Mouse (Mus musculus) left cerebral cortex, adult 8-10 months (tissue): Measurements from ENCODE around the gene Dock2. TPM values are rescaled to one million over a fixed set of nuclear protein-coding genes. Genes with fewer than 3 reads are reported as not detected.
A peak's percentile ranks its signal among the peaks of the same experiment; 100 is the strongest.

Source experiments
- DNase-seq, 2 experiments: peaks; one replicate each; pipeline ENCODE4 v3.0.0; 2022; ENCODE audit warnings: low spot score in 2 of 2
- total RNA-seq, 4 experiments: library from RNA; stranded (reverse); gene quantifications; 2 replicates each; pipeline ENCODE4 v1.2.4; 2022

Dock2 gene
- total RNA-seq, 4 experiments from 2014 or later = 3.3 to 8.6 (median 5.4) TPM

DNA sequence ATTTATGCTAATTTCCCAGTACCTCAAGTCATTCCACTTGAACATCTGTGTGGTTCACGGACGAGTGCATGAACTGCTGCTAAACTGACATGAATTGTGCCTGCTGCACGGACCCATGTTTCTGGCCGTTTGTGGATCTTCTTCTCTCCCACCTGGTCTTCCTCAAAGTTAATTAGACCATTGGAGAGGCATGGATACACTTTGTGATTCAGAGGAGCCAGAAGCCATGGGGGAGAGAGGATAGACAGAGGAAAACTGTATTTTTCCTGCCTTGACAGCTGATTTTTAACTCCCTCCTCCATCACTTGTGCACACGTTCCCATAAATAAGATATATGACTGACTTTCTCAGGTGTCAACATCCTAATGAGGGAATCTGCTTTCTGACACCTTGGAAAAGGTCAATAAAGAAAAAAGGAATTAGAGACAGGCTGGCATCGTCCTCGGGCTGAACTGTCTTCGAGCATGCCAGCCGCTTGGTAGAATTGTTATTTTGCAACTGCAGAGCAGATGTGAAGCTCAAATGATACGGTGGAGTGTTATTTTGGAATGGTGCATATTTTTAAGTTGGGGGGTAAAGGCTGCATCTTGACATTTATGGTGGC, 434.1 kb downstream of the Dock2 start:
- DNase-seq = no peak

DNA sequence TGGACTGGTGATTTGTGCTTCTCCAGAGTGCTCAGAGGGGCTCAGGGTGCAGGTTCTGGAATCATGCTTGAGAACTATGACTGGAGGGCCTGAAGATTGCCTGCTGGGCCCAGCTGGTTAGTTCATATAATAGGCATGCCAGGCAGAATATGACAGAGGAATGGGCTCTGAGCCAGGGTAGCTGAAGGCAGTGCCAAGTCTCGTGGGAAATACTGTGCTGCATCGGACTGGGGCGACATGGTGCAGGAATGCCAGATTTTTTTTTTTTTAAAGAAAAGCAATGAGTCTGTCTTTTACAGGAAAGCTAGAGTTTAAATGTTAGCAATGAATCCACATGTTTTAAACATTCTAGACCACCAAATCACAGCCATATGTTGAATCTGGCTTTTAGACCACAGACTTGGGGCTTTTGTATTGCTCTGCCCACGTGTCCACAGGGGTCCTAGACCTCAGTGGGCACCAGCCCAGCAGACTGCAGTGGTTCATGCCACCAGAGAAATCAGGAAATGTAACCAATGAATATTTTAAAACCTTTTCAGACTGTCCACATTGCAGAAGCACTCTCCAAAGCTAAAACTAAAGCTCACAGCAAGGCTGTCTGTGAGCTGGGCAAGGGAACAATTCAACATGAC, 435.3 kb downstream of the Dock2 start:
- DNase-seq = peak; percentile 4 to 11

DNA sequence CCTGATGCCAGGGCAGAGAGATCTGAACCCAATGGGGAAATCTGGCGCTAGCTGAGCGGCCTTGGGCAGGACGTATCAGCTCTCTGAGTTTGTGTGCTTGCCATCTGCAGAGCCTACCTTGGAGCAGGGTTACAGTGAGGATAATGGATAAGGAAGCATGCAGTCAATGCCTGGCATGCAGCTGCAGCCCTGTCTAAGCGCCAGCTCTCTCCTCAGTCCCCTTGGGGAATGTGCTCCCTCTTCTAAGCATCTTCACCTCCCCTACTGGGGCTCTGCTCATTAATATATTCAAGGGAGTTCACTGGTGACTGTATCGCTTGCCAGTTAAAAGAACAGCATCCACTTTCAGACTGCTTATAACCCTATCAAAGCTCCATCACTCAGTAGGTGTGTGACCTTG, 439.4 kb downstream of the Dock2 start:
- DNase-seq = no peak

DNA sequence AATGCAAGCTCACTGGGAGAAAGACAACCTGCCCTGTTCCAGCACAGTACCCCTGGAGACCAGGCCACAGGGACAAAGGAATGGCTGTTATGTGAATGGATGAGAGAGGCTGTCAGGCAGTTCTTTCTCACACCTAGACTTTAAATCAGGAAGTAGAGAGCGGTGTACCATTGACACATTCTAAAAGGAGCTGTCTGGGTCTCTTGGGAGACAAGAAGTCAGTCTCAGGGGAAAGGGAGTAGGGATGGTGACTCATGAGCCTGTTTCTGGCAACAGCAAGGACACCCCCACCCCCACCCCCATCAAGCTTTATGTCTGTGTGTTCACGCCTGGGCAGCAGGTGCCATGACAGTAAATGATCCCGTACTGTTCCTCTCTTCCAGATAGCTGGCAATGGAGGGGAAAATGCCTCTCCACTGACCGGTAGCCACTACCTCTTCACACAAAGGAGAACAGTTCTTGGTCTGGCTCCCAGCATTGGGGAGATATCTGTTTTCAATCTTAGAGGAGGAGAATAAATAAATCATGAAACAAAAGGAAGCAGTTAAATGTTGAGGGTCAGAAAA, 439.9 kb downstream of the Dock2 start:
- no peak for DNase-seq

DNA sequence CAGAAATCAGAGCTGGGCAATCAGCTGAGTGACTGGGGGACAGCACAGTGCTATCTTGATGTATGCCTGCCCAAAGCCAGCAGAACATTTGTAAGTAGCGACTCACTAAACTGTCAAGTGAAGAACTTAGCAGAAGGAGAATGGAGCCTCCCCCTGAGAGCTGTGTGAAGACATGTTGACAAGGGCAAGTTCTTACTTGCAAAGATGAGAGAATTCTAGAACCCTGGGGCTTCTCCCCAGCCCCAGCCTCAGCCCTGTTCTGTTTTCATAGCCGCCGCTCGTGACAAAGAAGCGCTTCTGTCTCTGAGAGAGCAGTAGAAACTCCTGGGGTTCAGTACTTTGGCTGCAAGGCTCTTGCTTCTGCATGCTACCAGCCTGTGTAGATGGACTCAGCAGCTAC, 444.0 kb downstream of the Dock2 start:
- DNase-seq = no peak

DNA sequence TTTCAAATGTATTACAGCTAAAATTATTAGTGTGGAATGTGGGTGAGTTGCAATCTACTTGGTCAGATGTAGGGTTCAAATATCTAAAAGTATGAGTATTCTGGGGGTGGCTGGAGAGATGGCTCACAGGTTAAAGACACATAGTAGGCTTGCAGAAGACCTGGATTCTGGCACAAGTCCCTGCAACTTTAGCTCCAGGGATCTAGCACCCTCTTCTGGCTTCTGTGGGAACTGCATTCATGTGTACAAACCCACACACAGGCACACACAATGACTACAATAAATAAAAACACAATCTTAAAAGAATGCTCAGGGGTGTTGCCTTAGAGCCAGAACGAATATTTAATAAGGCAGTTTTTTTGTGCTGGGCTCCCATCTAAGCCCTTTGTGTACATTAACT, 445.8 kb downstream of the Dock2 start:
- DNase-seq = no peak

DNA sequence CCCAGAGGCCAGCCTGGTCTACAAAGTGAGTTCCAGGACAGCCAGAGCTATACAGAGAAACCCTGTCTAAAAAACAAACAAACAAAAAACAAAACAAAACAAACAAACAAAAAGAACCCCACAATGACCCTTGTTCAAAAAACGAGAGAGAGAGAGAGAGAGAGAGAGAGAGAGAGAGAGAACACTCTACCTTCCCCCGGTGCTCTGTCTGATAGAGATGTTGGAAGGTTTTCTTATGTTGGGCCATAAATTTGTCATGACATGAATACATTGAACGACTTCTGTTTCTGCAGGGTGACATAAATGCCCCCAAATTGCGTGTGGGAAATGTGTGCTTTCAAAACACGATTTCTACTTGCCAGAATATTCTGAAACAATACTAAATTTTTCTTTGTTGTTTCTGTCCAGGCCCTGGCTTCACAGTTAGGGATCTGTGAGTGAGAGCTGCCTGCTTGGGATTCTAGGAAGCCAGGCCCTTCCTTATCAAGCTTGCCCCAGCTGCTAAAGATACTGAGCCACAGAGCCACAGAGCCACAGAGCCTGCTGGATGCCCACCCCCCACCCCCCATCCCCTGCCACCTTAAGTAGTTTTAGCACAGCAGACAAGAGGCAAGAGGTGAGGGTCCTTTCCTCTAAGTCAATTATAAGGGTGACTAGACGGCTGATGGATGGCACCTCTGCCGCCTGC, 451.2 kb downstream of the Dock2 start:
- DNase-seq = no peak

DNA sequence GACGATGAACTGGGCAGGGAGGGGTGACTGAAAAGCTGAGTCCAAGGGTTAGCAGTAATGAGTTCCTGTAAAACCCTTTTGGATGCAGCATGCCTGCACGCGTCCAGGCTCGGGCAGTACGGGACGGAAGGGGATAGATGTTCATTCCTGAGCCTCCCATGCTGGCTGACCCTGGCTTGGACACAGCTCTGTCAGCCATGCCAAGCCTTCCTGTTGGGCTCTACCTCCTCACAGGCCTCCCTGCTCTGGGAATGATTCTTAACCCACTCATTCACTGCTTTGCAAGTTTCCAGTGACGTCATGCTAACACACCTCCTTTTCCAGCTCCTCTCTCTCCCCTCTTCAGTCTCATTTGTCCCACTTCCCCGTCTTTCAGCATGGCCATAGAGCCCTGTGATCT, 460.0 kb downstream of the Dock2 start:
- no peak for DNase-seq

DNA sequence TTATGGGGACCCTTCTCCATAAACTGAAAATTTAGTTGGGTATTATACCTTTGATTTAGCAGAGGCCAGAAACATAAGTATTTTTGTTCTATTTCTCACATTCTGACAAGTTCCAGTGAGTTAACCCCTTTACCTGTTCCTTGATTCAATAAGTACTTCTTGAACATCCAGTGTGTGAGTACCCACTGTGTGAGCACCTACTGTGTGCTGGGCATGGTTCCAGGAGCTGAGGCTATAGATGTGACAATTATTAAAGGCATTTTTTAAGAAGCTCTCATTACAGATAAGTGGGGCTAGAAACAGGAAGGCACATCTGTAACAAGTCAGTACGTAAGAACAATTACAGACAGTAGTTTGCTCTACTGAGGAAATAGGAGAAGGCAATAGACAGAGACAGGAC, 464.4 kb downstream of the Dock2 start:
- DNase-seq = no peak

DNA sequence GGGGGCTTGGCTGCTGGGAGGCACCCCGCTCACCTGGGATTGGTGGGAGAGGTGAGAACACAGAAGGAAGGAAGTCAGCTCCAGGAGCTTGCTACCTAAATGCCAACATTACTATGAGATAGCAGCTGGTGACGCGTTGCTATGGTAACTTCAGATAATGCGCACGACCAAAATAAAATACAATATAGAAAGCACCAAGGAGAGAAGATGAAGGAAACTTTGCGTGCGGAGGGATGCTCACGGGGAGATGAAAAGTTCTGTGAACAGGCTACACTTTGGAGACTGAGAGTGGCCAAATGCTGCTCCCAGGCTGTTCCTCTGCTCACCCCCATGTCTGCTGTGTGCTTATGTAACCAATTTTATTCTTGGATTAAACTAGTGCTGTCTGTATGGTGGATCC, 466.7 kb downstream of the Dock2 start:
- DNase-seq = peak; percentile 9 to 21

DNA sequence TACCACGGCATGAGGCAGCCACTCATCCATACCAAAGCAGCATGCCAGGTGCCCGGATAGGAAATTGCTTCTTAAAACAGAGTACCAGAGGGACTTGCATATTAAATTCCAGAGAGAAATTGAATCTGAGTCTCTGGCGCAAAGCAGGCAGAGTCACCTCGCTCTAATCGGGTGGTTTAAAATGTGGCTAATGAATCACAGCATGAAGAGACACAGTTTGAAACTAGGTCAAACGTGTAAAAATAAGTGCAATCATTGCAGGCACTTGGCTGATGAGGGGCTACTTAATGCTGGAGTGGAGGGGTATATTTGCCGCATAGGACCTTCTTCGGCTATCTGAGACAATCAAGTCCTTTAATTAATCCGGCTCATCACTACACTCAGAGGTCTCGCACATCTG, 467.5 kb downstream of the Dock2 start:
- no peak for DNase-seq

DNA sequence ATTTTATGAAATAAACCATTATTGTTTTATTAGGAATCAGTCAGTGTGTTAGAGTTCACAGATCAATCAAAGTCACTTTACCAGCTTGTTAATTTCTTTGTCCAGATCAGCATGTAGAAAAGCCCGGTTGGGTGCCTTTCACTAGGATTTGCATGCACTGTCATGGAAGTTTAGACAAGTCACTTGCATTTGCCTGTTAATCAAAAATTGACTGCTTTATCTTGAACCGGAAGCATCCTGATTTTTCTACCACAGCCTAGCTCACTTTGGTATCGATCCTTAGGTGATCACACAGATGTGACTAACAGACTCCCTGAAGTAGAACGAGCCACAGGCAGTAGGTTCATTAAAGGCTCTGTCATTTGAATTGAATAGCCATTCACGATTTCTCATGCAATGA, 468.3 kb downstream of the Dock2 start:
- DNase-seq = no peak

DNA sequence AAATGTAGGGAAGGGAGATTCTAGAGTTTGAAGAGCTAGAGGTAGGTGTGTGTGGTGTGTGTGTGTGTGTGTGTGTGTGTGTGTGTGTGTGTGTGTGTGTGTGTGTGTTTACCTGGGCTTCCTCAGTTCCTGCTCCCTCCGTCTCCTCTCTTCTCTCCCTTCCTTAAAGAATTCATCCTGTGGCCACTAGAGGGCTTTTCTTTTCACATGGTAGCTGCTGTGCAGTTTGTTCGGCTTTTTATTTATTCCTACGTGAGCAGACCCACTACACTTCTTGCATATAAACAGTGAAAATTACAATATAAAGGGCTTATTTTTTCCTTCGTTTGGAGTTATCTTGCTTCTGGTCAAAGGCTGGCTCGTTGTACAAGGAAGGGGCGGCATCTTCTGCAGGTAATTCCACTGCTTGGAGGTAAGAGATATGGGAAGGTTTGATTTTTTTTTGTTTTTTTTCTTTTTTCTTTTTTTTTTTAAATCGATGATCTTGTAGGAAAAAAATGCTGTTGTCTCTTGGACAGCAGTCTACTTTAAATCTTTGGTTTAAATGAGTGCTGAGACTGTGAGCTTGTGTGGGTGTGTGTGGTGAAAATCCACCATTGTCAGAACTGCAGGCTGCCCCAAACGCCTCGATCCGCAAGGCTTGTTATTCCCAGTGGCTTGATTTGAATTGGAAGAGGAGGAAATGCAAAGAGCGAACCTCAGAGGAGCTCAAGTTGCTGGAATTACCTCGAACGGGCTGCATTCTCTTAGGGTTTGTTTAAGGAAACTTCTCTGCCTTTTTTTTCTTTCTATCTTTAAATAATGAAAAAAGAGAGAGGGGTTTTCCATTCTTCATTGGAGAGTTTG, 468.9 kb downstream of the Dock2 start, which contains the start of gene Fam196b:
Gene Fam196b (plus strand): TSS at position 289 of the 846 bp plus-strand sequence.
- no peak for DNase-seq

DNA sequence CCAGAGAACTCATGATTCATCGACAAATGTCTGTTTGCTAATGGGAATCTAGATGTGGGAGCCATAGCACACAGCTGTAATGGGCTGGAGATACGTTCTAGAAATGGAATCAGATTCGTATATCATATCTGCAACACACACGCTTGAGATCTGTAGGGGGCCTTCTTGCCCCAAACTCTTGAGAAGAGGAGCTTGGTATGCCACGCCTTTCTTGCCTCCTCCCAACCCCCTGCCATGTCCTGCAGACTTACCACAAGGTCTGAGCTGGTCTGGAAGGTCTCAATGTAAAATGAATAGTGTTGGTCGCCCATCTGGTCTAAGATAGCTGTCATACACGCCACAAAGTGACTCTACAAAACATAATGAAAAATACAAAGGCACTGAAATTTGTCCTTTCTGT, 471.5 kb downstream of the Dock2 start:
- DNase-seq = no peak

DNA sequence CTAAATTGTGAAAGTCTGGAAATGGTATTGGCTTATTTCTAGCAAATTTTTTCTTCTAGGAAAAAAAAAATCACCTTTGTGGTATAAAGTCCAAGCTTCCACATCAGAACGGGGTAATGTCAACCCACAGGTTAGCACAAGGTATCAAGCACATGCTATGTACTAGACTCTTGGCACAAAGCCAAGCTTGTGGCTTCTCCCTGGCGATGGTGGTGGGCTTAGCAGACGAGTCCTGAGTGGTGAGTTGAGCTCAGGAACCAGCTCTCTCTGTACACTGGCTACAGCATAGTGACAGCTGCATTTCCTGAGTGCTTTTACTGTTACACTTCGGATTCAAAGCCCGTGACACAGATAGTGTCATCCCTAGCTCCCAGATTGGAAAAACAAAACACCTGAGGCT, 472.0 kb downstream of the Dock2 start:
- no peak for DNase-seq

DNA sequence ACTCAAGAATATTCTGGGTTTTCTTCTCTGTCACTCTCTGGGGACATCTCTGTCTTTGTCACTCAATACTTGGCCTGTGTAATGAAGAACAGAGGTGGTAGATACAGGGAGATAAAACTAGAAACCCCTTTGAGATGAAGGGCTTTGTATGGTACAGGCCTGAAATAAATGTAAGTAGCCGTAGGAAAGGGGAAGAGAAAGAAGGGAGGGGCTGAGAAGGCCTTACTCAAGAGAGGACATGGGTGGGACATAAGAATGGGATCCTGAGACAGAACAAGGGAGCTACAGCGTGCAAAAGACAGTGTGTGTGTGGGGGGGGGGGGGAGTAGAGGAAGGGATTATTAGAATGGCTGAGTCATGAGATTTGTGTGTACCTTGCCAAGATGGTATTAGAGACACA, 474.3 kb downstream of the Dock2 start:
- no peak for DNase-seq

DNA sequence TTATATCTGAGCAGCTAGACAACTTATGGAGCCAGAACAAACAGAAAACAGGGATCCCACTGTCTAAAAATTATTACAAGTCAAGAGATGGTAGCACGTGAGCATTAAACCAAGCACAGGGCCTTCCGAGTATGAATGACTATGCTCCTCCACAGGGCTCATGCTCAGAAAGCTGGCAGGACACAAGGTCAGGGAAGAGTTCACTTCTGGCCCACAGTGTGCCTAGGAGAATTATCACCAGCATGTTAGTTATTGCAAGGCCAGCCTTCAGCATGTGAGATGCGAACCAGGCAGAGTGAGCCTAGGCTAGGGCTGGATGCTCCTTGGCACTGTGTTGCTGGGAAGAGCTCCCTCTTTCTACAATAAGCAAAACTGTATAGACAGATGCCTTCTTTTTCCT, 475.0 kb downstream of the Dock2 start:
- DNase-seq = no peak

DNA sequence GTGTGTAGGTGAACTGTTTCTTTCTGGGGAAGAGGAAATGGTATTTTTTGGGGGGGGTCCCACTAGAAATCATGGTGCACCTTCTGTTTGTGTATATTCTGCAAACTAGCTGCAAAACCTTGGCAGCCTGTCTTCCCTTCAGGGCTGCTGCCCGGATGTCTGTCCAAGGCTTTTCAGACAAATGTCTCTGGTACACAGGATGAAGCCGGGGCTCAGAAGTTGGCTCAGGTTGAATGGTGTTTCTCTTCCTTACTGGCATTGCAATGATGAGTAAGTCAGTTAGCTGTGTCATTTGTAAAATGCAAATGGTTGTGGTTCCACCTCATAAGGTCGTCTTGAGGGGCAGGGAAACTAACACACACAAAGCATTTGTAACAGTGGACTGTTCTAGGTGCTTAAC, 477.5 kb downstream of the Dock2 start:
- DNase-seq = no peak

DNA sequence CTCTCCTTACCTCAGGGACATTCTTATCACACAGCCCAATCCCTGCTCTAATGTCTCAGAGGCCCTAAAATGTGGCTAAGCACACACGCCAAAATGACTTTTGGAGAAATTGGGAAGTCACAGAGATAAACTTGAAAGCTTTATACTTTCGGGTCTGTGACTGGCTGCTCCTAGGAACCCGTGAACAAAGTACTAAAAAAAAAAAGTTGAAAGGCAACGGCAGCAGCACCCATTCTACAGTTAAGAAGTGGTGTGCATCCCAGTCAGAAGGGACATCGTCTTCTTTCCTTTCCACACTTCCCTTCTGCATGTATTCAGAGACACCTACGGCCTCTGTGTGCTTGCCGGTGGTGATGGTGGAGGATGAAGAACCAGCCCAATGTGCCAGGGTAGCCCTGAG, 483.6 kb downstream of the Dock2 start:
- DNase-seq = no peak

DNA sequence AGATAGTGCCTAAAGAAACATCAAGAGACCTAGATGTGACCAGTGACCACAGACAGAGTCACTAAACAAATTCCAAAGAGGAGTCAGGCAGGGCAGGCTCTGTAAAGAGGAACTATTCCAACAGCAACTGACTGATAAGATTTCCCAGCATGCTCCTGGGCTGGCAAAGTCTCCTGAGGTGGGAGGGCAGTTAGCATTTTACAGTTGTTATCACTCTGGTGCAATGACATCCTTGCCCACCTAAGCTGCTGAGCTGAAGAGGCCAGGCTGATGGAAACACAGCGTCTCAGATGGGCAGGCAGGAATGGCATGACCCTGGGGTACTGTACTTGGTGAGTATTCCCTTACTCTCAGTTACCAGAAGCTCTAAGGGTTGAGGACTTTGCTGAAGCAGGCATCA, 484.1 kb downstream of the Dock2 start:
- DNase-seq = no peak

DNA sequence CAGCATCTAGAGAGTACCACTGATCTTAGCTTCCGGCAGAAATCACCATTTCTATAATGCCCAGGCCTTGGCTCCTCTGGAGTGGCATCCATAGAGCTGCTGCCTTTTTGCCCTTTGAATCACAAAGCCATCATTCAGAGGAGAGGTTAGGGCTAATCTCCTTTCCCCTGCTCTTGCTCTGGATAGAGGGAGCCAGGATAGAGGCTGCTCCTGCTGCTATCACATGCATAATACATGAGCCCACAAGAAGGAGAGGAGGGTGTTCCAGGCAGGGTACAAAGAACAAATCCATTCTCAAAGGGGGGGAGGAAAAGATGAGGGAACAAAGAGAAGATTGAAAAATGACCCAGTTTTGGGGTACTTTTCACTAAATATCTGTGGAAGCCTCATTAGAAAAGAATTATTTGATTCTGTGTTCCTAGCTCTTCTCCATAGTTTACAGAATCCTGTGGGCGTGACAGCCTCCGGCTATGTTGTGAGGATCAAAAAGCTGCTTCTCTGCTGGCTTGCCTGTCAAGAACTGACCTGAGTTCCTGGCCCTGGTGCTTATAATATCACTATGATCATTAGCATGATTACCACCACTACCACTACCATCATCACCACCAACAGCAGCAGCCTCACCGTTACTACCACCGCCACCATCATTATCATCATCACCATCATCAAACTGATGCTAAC, 485.9 kb downstream of the Dock2 start:
- DNase-seq = no peak
